Mouse (Mus musculus) spleen, embryonic (tissue): ENCODE data around the gene Gm9268.
"Not testable (repeated sequence)": the region's sequence is repeated elsewhere in the genome, so short reads cannot be mapped to it uniquely, and the experiment has no call there.

Source experiments
- CTCF ChIA-PET: fragments of 350-600 bp; sonication (Branson Sonifier 250); formaldehyde crosslinking; loops from one replicate; lab custom pipeline; 2022; lab: Charles Lee

Gene Gm9268

DNA sequence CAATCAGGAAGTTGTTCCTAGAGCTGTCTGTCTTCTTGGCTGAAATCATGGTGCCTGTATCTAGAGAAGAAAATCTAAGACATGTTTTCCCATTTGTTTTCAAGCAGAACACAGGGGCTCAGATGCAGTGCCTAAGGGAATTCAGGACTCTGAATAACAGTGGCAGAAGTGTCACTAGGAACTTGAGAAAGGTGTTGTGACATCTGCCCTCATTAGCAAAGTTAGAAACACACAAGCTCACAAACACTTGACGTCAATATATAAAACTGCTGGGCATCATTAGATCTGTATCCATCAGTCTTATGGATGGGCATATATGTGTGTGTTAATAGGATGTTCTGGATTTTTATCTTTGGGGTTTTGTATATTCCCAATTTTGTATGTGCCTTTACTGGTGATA, at the start of gene Gm9268:
Gm9268 (plus strand) TSS at position 301 of the 400 bp plus-strand sequence.
- CTCF ChIA-PET, result not testable (repeated sequence)

GRCm38 (mm10) chr7:42980098-42980497, 38.5 kb upstream of the Gm9268 start:
- CTCF ChIA-PET, result no interaction called here

GRCm38 (mm10) chr7:42980739-42981138, 37.8 kb upstream of the Gm9268 start:
- CTCF ChIA-PET, result no interaction called here

DNA sequence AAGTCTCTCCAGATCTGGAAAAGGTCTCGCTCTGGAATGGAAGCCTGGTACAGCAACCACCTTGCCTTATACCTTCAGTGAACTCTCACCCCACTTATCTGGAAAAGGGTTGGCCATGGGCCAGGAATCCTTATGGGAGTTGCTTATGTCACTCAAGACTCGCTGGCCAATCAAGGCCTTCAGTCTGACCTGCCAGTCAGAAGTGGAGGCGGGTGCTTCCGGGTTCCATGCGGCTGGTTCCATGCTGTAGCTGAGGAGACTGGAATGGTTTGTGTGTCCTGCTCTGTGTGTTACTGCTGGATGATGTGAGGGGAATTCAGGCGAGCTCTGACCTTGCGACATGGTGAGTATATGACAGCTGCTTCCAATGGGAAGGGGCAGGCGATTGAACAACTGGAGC, 59.3 kb downstream of the Gm9268 start:
- CTCF ChIA-PET, result no interaction called here
